Mouse (Mus musculus) kidney, postnatal 0 days (tissue): ENCODE results near the gene Fitm1. TPM values are rescaled to one million over a fixed set of nuclear protein-coding genes. Genes with fewer than 3 reads are reported as not detected.

ENCODE experiments used
- ATAC-seq: fragments of 200-750 bp; cut with Nextera tagmentation; replicated peaks from 2 replicates; pipeline ENCODE4 v1.8.0; 2017; ENCODE audit warnings: low read depth, moderate number of reproducible peaks, moderate TSS enrichment, moderate library complexity; ENCODE audit not compliant: low FRiP score
- DNase-seq: peaks from one replicate; pipeline ENCODE4 v3.0.0-alpha.2; 2016; ENCODE audit warnings: low spot score
- H3K27ac ChIP-seq: fragments of 300-500 bp; sonication (generic); 2 replicates; pipeline ENCODE4 v1.5.1; 2014; ENCODE audit warnings: mild to moderate bottlenecking
- H3K27me3 ChIP-seq: fragments of 300-500 bp; sonication (generic); 2 replicates; pipeline ENCODE4 v1.6.1; 2014; ENCODE audit warnings: low read length, mixed read lengths; ENCODE audit not compliant: insufficient read depth
- H3K36me3 ChIP-seq: fragments of 300-500 bp; sonication (generic); 2 replicates; pipeline ENCODE4 v1.6.1; 2014; ENCODE audit warnings: low read length, mixed read lengths; ENCODE audit not compliant: insufficient read depth
- H3K4me1 ChIP-seq: fragments of 300-500 bp; sonication (generic); replicated peaks from 2 replicates; pipeline ENCODE4 v1.6.1; 2014; ENCODE audit warnings: antibody characterized with exemption, low read length, mixed read lengths; ENCODE audit not compliant: insufficient read depth
- H3K4me2 ChIP-seq: fragments of 300-500 bp; sonication (generic); 2 replicates; pipeline ENCODE4 v1.6.1; 2014; ENCODE audit warnings: mild to moderate bottlenecking, low read length, moderate library complexity, mixed read lengths
- H3K4me3 ChIP-seq: fragments of 300-500 bp; sonication (generic); replicated peaks from 2 replicates; pipeline ENCODE4 v1.5.1; 2014; ENCODE audit warnings: low read depth, low read length
- H3K9ac ChIP-seq: fragments of 300-500 bp; sonication (generic); 2 replicates; pipeline ENCODE4 v1.6.1; 2014; ENCODE audit warnings: low read depth, low read length
- H3K9me3 ChIP-seq: fragments of 300-500 bp; sonication (generic); replicated peaks from 2 replicates; pipeline ENCODE4 v1.6.1; 2016; ENCODE audit warnings: low read length, inconsistent platforms, mixed read lengths
- CTCF ChIP-seq: IDR thresholded peaks from 2 replicates; pipeline ENCODE4 v1.5.1; 2016; ENCODE audit warnings: antibody characterized with exemption, low read depth, mild to moderate bottlenecking, moderate library complexity
- WGBS: fragments of 180-500 bp; shearing (Covaris S2); extraction: QIAGEN DNeasy Blood & Tissue Kit; methylation state at CpG from one replicate; pipeline ENCODE4 v1.1.7; 2014; 5-methylcytosine and 5-hydroxymethylcytosine counted together
- polyA plus RNA-seq: library from polyadenylated mRNA; unstranded; fragments of >200 nt; fragmentation: Nextera tagmentation; extraction: Ambion mirVana; gene quantifications from 2 replicates; pipeline ENCODE4 v1.2.1, GENCODE M21; 2015

The Fitm1 gene
- polyA plus RNA-seq, 1 experiment from 2014 or later = 13.3 TPM

DNA sequence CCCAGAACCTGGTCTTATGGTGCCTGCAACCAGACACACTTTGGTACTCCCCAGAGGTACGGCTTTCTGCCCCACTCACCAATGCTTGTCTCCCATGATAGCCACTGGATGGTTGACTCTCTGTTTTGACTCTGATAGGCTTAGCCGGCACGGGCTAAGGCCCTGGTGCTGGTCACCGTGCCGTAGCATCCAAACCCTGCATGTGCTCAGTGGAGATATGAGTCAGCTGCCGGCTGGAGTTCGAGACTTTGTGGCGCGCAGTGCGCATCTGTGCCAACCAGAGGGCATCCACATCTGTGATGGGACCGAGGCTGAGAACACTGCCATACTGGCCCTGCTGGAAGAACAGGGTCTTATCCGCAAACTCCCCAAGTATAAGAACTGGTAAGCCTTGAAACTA lies 33.1 kb upstream of the Fitm1 start:
- 97% methylated on average over 12 of the region's 12 CpGs for WGBS
- no peak overlapping the region for H3K4me2 ChIP-seq
- no peaks in the 10 kb centered on the region for H3K27me3 ChIP-seq
- H3K4me3 ChIP-seq = no peak overlapping the region
- H3K9ac ChIP-seq = no peak overlapping the region
- no peaks in the 10 kb centered on the region for H3K9me3 ChIP-seq
- H3K27ac ChIP-seq = no peak overlapping the region
- peaks cover 11% of the 10 kb centered on the region for H3K4me1 ChIP-seq
- no peak for DNase-seq
- TF ChIP-seq CTCF = no peak
- ATAC-seq = no peak
- H3K36me3 ChIP-seq = peaks cover 35% of the 10 kb centered on the region

DNA sequence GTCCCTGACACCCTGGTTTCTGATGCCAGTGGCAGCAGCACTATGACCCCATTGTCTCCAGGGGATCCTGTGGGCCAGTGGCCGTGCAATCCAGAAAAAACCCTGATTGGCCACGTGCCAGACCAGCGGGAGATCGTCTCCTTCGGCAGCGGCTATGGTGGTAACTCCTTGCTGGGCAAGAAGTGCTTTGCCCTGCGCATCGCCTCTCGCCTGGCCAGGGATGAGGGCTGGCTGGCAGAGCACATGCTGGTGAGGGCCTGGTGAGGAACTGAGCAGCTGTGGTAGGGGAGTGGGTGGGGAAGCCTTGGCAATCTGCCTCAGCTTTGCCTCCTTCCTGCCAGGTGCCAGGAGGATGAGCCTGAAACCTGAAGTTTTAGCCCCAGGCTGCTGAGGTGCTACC lies 31.1 kb upstream of the Fitm1 start:
- ATAC-seq = no peak
- H3K36me3 ChIP-seq = peaks cover 55% of the 10 kb centered on the region

DNA sequence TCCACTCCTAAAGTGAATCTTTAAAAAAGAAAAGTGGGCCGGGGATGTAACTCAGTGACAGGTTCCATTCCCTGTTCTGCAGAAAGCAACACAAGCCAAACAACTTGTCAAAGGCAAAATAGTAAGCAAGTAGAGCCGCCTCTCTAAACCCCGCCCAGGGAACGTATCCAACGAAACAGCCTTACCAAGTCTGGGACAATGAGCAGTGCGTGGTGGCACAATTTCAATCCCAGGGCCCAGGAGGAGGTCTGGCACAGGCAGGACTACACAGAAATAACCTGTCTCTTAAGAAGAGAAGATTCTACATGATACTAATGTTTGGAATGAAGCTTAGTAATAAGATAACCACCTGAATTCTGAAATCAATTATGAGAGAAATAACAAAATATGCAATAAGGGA lies 25.2 kb upstream of the Fitm1 start:
- H3K27ac ChIP-seq = no peak overlapping the region
- H3K27me3 ChIP-seq = no peaks in the 10 kb centered on the region
- H3K4me3 ChIP-seq = no peak overlapping the region
- TF ChIP-seq CTCF = no peak
- H3K4me2 ChIP-seq = no peak overlapping the region
- ATAC-seq (no peak), DNase-seq (no peak)
- no peak overlapping the region for H3K9ac ChIP-seq
- 87% methylated on average over 6 of the region's 6 CpGs for WGBS
- peaks cover 36% of the 10 kb centered on the region for H3K36me3 ChIP-seq
- H3K9me3 ChIP-seq = no peaks in the 10 kb centered on the region
- no peaks in the 10 kb centered on the region for H3K4me1 ChIP-seq

More for the DNA sequence above, 31.1 kb upstream of the Fitm1 start:
- H3K9ac ChIP-seq = no peak overlapping the region
- TF ChIP-seq CTCF = no peak
- H3K9me3 ChIP-seq = no peaks in the 10 kb centered on the region
- WGBS = 77% methylated on average over 9 of the region's 9 CpGs
- peaks cover 11% of the 10 kb centered on the region for H3K4me1 ChIP-seq
- H3K27ac ChIP-seq = no peak overlapping the region
- no peak overlapping the region for H3K4me3 ChIP-seq
- H3K4me2 ChIP-seq = no peak overlapping the region
- H3K27me3 ChIP-seq = no peaks in the 10 kb centered on the region
- DNase-seq = no peak

DNA sequence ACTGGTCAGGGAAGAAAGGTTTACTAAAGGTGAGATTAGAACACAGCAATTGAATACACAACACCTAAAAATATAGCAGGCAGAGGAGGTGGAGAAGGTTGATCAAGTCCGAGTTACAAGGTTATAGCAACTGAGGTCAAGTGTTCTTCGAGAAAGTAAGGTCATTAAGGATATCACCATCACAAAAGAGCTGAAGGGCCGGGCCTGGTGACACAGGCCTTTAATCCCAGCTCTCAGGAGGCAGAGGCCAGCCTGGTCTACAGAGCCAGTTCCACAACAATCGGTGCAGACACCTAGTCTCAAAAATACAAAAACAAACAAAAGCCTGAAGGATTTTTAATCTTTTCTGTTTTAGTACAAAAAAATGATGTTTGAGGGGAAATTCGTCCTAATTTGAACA lies 24.1 kb upstream of the Fitm1 start:
- H3K4me1 ChIP-seq = no peaks in the 10 kb centered on the region
- H3K9me3 ChIP-seq = no peaks in the 10 kb centered on the region
- H3K9ac ChIP-seq = no peak overlapping the region
- H3K27ac ChIP-seq = no peak overlapping the region
- 67% methylated on average over 5 of the region's 5 CpGs for WGBS
- no peak for DNase-seq
- no peak for TF ChIP-seq CTCF
- no peak overlapping the region for H3K4me2 ChIP-seq
- ATAC-seq = no peak
- H3K36me3 ChIP-seq = peaks cover 25% of the 10 kb centered on the region
- no peak overlapping the region for H3K4me3 ChIP-seq
- no peaks in the 10 kb centered on the region for H3K27me3 ChIP-seq

DNA sequence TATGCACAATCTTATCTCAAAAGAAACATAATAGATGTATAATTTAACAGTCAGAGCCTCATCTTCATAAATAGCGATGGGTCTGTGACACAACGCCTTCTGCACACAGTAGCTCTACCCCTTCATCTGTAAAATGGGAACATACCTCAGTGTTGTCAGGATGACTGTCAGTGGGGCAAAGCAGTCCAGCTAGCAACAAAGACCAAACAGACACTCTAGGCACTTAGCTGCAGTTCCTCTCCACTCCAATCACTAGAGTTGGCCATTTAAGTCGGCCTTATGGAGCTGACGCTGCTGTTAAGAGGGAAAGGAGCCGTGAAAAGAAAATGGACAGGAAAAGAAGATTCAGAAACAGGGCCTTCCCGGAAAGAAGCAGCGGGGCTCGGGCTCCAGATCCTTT lies 23.6 kb upstream of the Fitm1 start:
- 92% methylated on average over 8 of the region's 8 CpGs for WGBS
- Histone ChIP-seq H3K4me1 (no peaks in the 10 kb centered on the region), H3K36me3 (peaks cover 25% of the 10 kb centered on the region), H3K4me2 (no peak overlapping the region), H3K9me3 (no peaks in the 10 kb centered on the region), H3K9ac (no peak overlapping the region), H3K27me3 (no peaks in the 10 kb centered on the region), H3K27ac (no peak overlapping the region), H3K4me3 (no peak overlapping the region)
- ATAC-seq (no peak), DNase-seq (no peak)
- no peak for TF ChIP-seq CTCF

DNA sequence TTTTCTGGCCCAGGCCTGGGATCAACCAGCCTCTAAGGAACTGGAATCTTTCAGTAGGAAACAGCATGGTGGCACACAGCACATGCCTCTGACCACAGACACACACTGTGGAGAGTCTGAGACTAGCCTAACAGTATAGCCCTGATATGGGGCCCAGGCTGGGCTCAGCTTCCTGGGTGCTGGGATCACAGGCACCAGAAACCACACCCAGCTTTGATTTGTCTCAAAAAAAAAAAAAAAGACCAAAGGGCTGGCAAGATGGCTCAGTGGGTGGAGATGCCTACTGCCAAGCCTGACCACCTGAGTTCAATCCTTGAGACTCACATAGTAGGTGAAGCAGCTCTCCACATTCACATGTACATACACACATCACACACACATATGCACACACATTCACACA lies 20.8 kb upstream of the Fitm1 start:
- no peaks in the 10 kb centered on the region for H3K36me3 ChIP-seq
- ATAC-seq = no peak
- no peaks in the 10 kb centered on the region for H3K9me3 ChIP-seq
- no peak for DNase-seq
- H3K4me2 ChIP-seq = no peak overlapping the region
- no peak overlapping the region for H3K27ac ChIP-seq
- H3K9ac ChIP-seq = no peak overlapping the region
- no peak overlapping the region for H3K4me3 ChIP-seq
- TF ChIP-seq CTCF = no peak
- no peaks in the 10 kb centered on the region for H3K4me1 ChIP-seq
- no peaks in the 10 kb centered on the region for H3K27me3 ChIP-seq

DNA sequence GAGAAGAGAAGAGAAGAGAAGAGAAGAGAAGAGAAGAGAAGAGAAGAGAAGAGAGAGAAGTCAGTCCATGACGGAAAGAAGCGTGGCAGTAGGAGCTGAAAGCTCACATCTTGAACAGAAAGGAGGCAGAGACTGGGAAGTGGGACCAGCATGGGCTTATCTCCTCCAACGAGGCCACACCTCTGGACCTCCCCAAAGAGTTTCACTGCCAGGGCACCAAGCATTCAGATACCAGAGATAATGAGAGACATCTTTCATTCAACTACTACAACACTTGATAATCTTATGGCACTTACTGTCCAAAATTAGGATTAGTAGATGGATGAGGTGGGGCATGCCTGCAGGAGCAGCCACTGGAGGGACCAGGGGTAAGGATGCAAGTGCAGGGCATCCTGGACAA lies 19.6 kb upstream of the Fitm1 start:
- no peak for ATAC-seq
- H3K27ac ChIP-seq = no peak overlapping the region
- H3K9me3 ChIP-seq = no peaks in the 10 kb centered on the region
- H3K4me3 ChIP-seq = no peak overlapping the region
- DNase-seq = no peak
- H3K36me3 ChIP-seq = no peaks in the 10 kb centered on the region
- 89% methylated on average over 3 of the region's 3 CpGs for WGBS
- H3K4me1 ChIP-seq = no peaks in the 10 kb centered on the region
- no peak for TF ChIP-seq CTCF
- no peak overlapping the region for H3K4me2 ChIP-seq
- H3K27me3 ChIP-seq = no peaks in the 10 kb centered on the region
- H3K9ac ChIP-seq = no peak overlapping the region
